Mouse (Mus musculus) T-helper 17 cell (primary cell): ENCODE data around the gene Tsr1.

Source experiments
- in situ Hi-C, 2 experiments: fragments of 300-600 bp; cut with MboI, MseI; formaldehyde crosslinking; loops; 1 replicate in 1 of 2; 2 replicates in 1 of 2; pipeline ENCODE4 v1.15.1; 2025; ENCODE audit warnings: high pct_unique_total_duplicates in 2 of 2

Tsr1 gene

GRCm38 (mm10) chr11:74897678-74898516 is at the start of gene Tsr1:
Gene Tsr1 (plus strand): TSS chr11:74898071.
- in situ Hi-C loops, result no loop called here

- in situ Hi-C loops, result no loop called here
Measured at GRCm38 (mm10) chr11:74850998-74851661, 46.7 kb upstream of the Tsr1 start.

GRCm38 (mm10) chr11:74857756-74858155 is 40.1 kb upstream of the Tsr1 start:
- in situ Hi-C loops, result no loop called here

GRCm38 (mm10) chr11:74862129-74862528 is 35.7 kb upstream of the Tsr1 start:
- in situ Hi-C loops, result no loop called here

GRCm38 (mm10) chr11:74863471-74863870 is 34.4 kb upstream of the Tsr1 start:
- in situ Hi-C loops, result no loop called here

- in situ Hi-C loops, result no loop called here
Measured at GRCm38 (mm10) chr11:74864421-74864820, 33.5 kb upstream of the Tsr1 start.

GRCm38 (mm10) chr11:74865252-74865651 is 32.6 kb upstream of the Tsr1 start:
- in situ Hi-C loops, result loop anchor here in 1 of 2 experiments (5.0 kb wide), 1 partner anchor 47 kb away; no protein-coding TSS in a partner anchor

- in situ Hi-C loops, result loop anchor here in 1 of 2 experiments (5.0 kb wide), 1 partner anchor 46 kb away; no protein-coding TSS in a partner anchor
Measured at GRCm38 (mm10) chr11:74866640-74867039, 31.2 kb upstream of the Tsr1 start.

GRCm38 (mm10) chr11:74867181-74867580 is 30.7 kb upstream of the Tsr1 start:
- in situ Hi-C loops, result loop anchor here in 1 of 2 experiments (5.0 kb wide), 1 partner anchor 45 kb away; no protein-coding TSS in a partner anchor

GRCm38 (mm10) chr11:74868046-74868760 is 29.7 kb upstream of the Tsr1 start:
- in situ Hi-C loops, result loop anchor here in 1 of 2 experiments (5.0 kb wide), 1 partner anchor 44 kb away; no protein-coding TSS in a partner anchor

GRCm38 (mm10) chr11:74869603-74870002 is 28.3 kb upstream of the Tsr1 start:
- in situ Hi-C loops, result loop anchor here in 1 of 2 experiments (5.0 kb wide), 1 partner anchor 43 kb away; no protein-coding TSS in a partner anchor

- in situ Hi-C loops, result no loop called here
Measured at GRCm38 (mm10) chr11:74870544-74870943, 27.3 kb upstream of the Tsr1 start.

GRCm38 (mm10) chr11:74870991-74871622 is 26.8 kb upstream of the Tsr1 start:
- in situ Hi-C loops, result no loop called here

GRCm38 (mm10) chr11:74874630-74875029 is 23.2 kb upstream of the Tsr1 start:
- in situ Hi-C loops, result no loop called here

GRCm38 (mm10) chr11:74876801-74877200 is 21.1 kb upstream of the Tsr1 start:
- in situ Hi-C loops, result no loop called here

GRCm38 (mm10) chr11:74880999-74881398 is 16.9 kb upstream of the Tsr1 start:
- in situ Hi-C loops, result no loop called here

GRCm38 (mm10) chr11:74881979-74882378 is 15.9 kb upstream of the Tsr1 start:
- in situ Hi-C loops, result no loop called here

- in situ Hi-C loops, result no loop called here
Measured at GRCm38 (mm10) chr11:74883098-74883497, 14.8 kb upstream of the Tsr1 start.

- in situ Hi-C loops, result no loop called here
Measured at GRCm38 (mm10) chr11:74894619-74895018, 3.3 kb upstream of the Tsr1 start.

- in situ Hi-C loops, result no loop called here
Measured at GRCm38 (mm10) chr11:74895980-74896900, 1.6 kb upstream of the Tsr1 start.
